In genomic region chr10:23348101-23348892, GRCm38 (mm10) we compare ENCODE assay signal across 8 mouse cellular contexts. TPM values are rescaled to one million over a fixed set of nuclear protein-coding genes. Genes with fewer than 3 reads are reported as not detected.
DNase-seq lines count a peak whose midpoint lies in the region; ATAC-seq and TF ChIP-seq lines count a peak whose summit lies in the region.

No protein-coding gene starts in this region.

- H3K4me2 ChIP-seq in limb, embryonic 14.5 days (replicated peaks; ENCODE audit: low read depth, low read length, severe bottlenecking) = peak overlapping the region; percentile 84
- peak overlapping the region; percentile 85 for H3K4me2 ChIP-seq in stomach, embryonic 14.5 days (replicated peaks; ENCODE audit: low read depth, low read length)

- H3K27me3 ChIP-seq in limb, embryonic 14.5 days (ENCODE audit: control insufficient read depth, insufficient read depth, low read length) = no peaks in the 10 kb centered on the region
- 0 out of 2 replicates have a peak, but pooled peaks cover 16% of the 10 kb centered on the region for H3K27me3 ChIP-seq in stomach, embryonic 14.5 days (ENCODE audit: control insufficient read depth, insufficient read depth, low read length)

- H3K4me3 ChIP-seq in layer of hippocampus, adult 2 months = peak overlapping the region; percentile 62
- H3K4me3 ChIP-seq in cortical plate, adult 2 months (ENCODE audit: insufficient read depth, low read length) = peak overlapping the region; percentile 51
- H3K4me3 ChIP-seq in limb, embryonic 14.5 days (replicated peaks; ENCODE audit: low read length) = peak overlapping the region; percentile 62
- H3K4me3 ChIP-seq in stomach, embryonic 14.5 days (ENCODE audit: low read depth, low read length) = peak overlapping the region; percentile 57

- no peak for TF ChIP-seq CTCF in layer of hippocampus, adult 2 months (conservative IDR thresholded peaks at IDR 0.05)
- TF ChIP-seq CTCF in cortical plate, adult 2 months (IDR thresholded peaks at IDR 0.05; ENCODE audit: extremely low read depth, insufficient read depth, low read length) = no peak

- TF ChIP-seq POLR2A in cortical plate, adult 2 months (IDR thresholded peaks at IDR 0.05; ENCODE audit: extremely low read depth, insufficient read depth, low read length) = no peak
- TF ChIP-seq POLR2A in limb, embryonic 14.5 days (IDR thresholded peaks at IDR 0.05; ENCODE audit: borderline replicate concordance, extremely low read depth, insufficient read depth, insufficient read length) = no peak

- H3K4me1 ChIP-seq in cortical plate, adult 2 months (ENCODE audit: control insufficient read depth, insufficient read depth, low read length) = peaks cover 4% of the 10 kb centered on the region; the same call in 1 of the 2 replicates
- peaks cover 8% of the 10 kb centered on the region; the same call in 1 of the 2 replicates for H3K4me1 ChIP-seq in limb, embryonic 14.5 days (ENCODE audit: control insufficient read depth, insufficient read depth, low read length)
- 0 out of 2 replicates have a peak, but pooled peaks cover 8% of the 10 kb centered on the region for H3K4me1 ChIP-seq in stomach, embryonic 14.5 days (ENCODE audit: control insufficient read depth, insufficient read depth, low read length)

- H3K36me3 ChIP-seq in limb, embryonic 14.5 days (ENCODE audit: control insufficient read depth, insufficient read depth, low read length) = no peaks in the 10 kb centered on the region
- H3K36me3 ChIP-seq in stomach, embryonic 14.5 days (ENCODE audit: control insufficient read depth, insufficient read depth, low read length) = no peaks in the 10 kb centered on the region

- DNase-seq in layer of hippocampus, adult 2 months (ENCODE audit: low spot score in 2 of 2) = peak in 1 of 2 experiments; percentile 2
- no peak for DNase-seq in layer of hippocampus, adult 9-10 months (ENCODE audit: low spot score)
- DNase-seq in gastrocnemius, adult 18-20 months (ENCODE audit: low spot score) = peak; percentile 65
- DNase-seq in limb, embryonic 14.5 days (ENCODE audit: low spot score) = no peak
- DNase-seq in frontal cortex, postnatal 14 days (ENCODE audit: low spot score in 2 of 2) = no peak
- DNase-seq in thymus, postnatal 0 days (ENCODE audit: low spot score) = no peak

- no peak for ATAC-seq in limb, embryonic 14.5 days (ENCODE audit: low FRiP score, low read depth)
- no peak for ATAC-seq in stomach, embryonic 14.5 days (ENCODE audit: insufficient number of reproducible peaks, insufficient read depth, low FRiP score, low read depth)

- no peaks in the 10 kb centered on the region for H3K9me3 ChIP-seq in limb, embryonic 14.5 days (ENCODE audit: control insufficient read depth, low read length)
- H3K9me3 ChIP-seq in stomach, embryonic 14.5 days (ENCODE audit: control insufficient read depth, low read depth, low read length) = no peaks in the 10 kb centered on the region

- H3K9ac ChIP-seq in limb, embryonic 14.5 days (ENCODE audit: low read depth, low read length, severe bottlenecking) = peak overlapping the region; percentile 81
- no peak overlapping the region for H3K9ac ChIP-seq in stomach, embryonic 14.5 days (replicated peaks; ENCODE audit: low read depth, low read length)

- 1% methylated on average over 34 of the region's 34 CpGs for WGBS in limb, embryonic 14.5 days
- 3% methylated on average over 34 of the region's 34 CpGs for WGBS in stomach, embryonic 14.5 days

- H3K27ac ChIP-seq in layer of hippocampus, adult 2 months = no peak overlapping the region
- H3K27ac ChIP-seq in cortical plate, adult 2 months (ENCODE audit: insufficient read depth, low read length) = no peak overlapping the region
- H3K27ac ChIP-seq in limb, embryonic 14.5 days (replicated peaks; ENCODE audit: low read depth, low read length) = peak overlapping the region; percentile 75; the same call in 1 of the 2 replicates
- H3K27ac ChIP-seq in stomach, embryonic 14.5 days (ENCODE audit: low read length) = no peak overlapping the region

RNA-seq across cellular contexts. Expression of gene Eya4, which starts 2.3 kb away (rescaled TPM):
- total RNA-seq in layer of hippocampus, adult 2 months (2021) = 1 to 10 TPM; 5.5 to 6.3 TPM
- polyA plus RNA-seq in cortical plate, adult 2 months (2012; rRNA removed) = 3.0 and 3.7 TPM in 2 replicates
- total RNA-seq in gastrocnemius, adult 18-20 months (2021) = 10 to 100 TPM; 31.1 to 31.6 TPM
- polyA plus RNA-seq in limb, embryonic 14.5 days (2012; rRNA removed) = 12.5 and 13.8 TPM in 2 replicates
- 6.6 and 7.3 TPM in 2 replicates for polyA plus RNA-seq in limb, embryonic 14.5 days (2014; fragmentation: Nextera tagmentation; extraction: Ambion mirVana)
- 1.5 and 1.7 TPM in 2 replicates for polyA plus RNA-seq in stomach, embryonic 14.5 days (2014; fragmentation: Nextera tagmentation; extraction: Ambion mirVana)
- polyA plus RNA-seq in thymus, postnatal 0 days (2015; fragmentation: Nextera tagmentation; extraction: Ambion mirVana) = 3.4 and 3.8 TPM in 2 replicates
